In genomic region chr2:96234613-96235012, GRCm38 (mm10) we compare ENCODE assay signal across 14 mouse cellular contexts.
DNase-seq lines count a peak whose midpoint lies in the region; ATAC-seq and TF ChIP-seq lines count a peak whose summit lies in the region.
"Had no signal": no experiment of that assay in that cellular context is flagged by ENCODE, and none has a peak within 500 bp of the region (broad histone marks: within the 10 kb centered on the region; RNA-seq: fewer than 3 reads in every experiment).

No protein-coding gene starts in this region.

- H3K4me2 ChIP-seq in hindbrain, embryonic 11.5 days (replicated peaks; ENCODE audit: low read depth, low read length): no peak overlapping the region
- no peak overlapping the region for H3K4me2 ChIP-seq in liver, embryonic 11.5 days
- H3K4me2 ChIP-seq: liver, embryonic 15.5 days; neural tube, embryonic 13.5 days had no signal

- no peak overlapping the region for H3K4me3 ChIP-seq in hindbrain, embryonic 11.5 days (ENCODE audit: low read depth, low read length)
- H3K4me3 ChIP-seq in hindbrain, embryonic 10.5 days: no peak overlapping the region
- H3K4me3 ChIP-seq in liver, adult 2 months (ENCODE audit: insufficient read depth, low read depth, low read length): no peak overlapping the region
- no peak overlapping the region for H3K4me3 ChIP-seq in liver, embryonic 11.5 days (ENCODE audit: low read depth, low read length)
- H3K4me3 ChIP-seq in heart, embryonic 10.5 days: no peak overlapping the region
- H3K4me3 ChIP-seq: erythroblast, embryonic 14.5 days; liver, embryonic 15.5 days; neural tube, embryonic 13.5 days had no signal

- H3K36me3 ChIP-seq in hindbrain, embryonic 11.5 days (ENCODE audit: control insufficient read depth, insufficient read depth, low read length): no peaks in the 10 kb centered on the region
- no peaks in the 10 kb centered on the region for H3K36me3 ChIP-seq in hindbrain, embryonic 10.5 days
- H3K36me3 ChIP-seq in liver, adult 2 months (ENCODE audit: control insufficient read depth, insufficient read depth, low read length): no peaks in the 10 kb centered on the region
- no peaks in the 10 kb centered on the region for H3K36me3 ChIP-seq in liver, embryonic 11.5 days (ENCODE audit: control insufficient read depth, insufficient read depth, low read length)
- no peaks in the 10 kb centered on the region for H3K36me3 ChIP-seq in heart, embryonic 10.5 days
- H3K36me3 ChIP-seq: liver, embryonic 15.5 days; neural tube, embryonic 13.5 days had no signal

- no peak overlapping the region for H3K9ac ChIP-seq in hindbrain, embryonic 11.5 days (ENCODE audit: low read depth, low read length)
- no peak overlapping the region for H3K9ac ChIP-seq in liver, adult 2 months (ENCODE audit: low read depth, low read length)
- no peak overlapping the region for H3K9ac ChIP-seq in liver, embryonic 11.5 days (ENCODE audit: low read depth, low read length)
- H3K9ac ChIP-seq: liver, embryonic 15.5 days; neural tube, embryonic 13.5 days had no signal

- H3K79me2 ChIP-seq in liver, adult 2 months (ENCODE audit: control insufficient read depth, insufficient read depth, low read length): no peaks in the 10 kb centered on the region

- no peaks in the 10 kb centered on the region for H3K9me3 ChIP-seq in hindbrain, embryonic 11.5 days (ENCODE audit: control insufficient read depth, low read length)
- H3K9me3 ChIP-seq in hindbrain, embryonic 10.5 days: no peaks in the 10 kb centered on the region
- no peaks in the 10 kb centered on the region for H3K9me3 ChIP-seq in liver, embryonic 11.5 days (ENCODE audit: control insufficient read depth, low read length)
- H3K9me3 ChIP-seq in heart, embryonic 10.5 days: no peaks in the 10 kb centered on the region
- H3K9me3 ChIP-seq: liver, embryonic 15.5 days; neural tube, embryonic 13.5 days had no signal

- no peak overlapping the region for H3K27ac ChIP-seq in hindbrain, embryonic 11.5 days (ENCODE audit: low read depth, low read length)
- H3K27ac ChIP-seq in hindbrain, embryonic 10.5 days: no peak overlapping the region
- H3K27ac ChIP-seq in liver, adult 2 months (replicated peaks; ENCODE audit: insufficient read depth, low read depth, low read length): no peak overlapping the region
- no peak overlapping the region for H3K27ac ChIP-seq in liver, embryonic 11.5 days (ENCODE audit: low read depth, low read length)
- no peak overlapping the region for H3K27ac ChIP-seq in heart, embryonic 10.5 days
- H3K27ac ChIP-seq: liver, embryonic 15.5 days; neural tube, embryonic 13.5 days had no signal

- TF ChIP-seq CTCF in liver, adult 2 months (IDR thresholded peaks at IDR 0.05; ENCODE audit: low read depth, low read length): no peak

- no peak for TF ChIP-seq POLR2A in liver, adult 2 months (IDR thresholded peaks at IDR 0.05; ENCODE audit: extremely low read depth, insufficient read depth, low read length)

- peak; percentile 35 for DNase-seq in adrenal gland, postnatal 10 days
- DNase-seq in adrenal gland, adult 18-20 months (ENCODE audit: low spot score in 2 of 2): no peak
- DNase-seq in hindbrain, embryonic 11.5 days (ENCODE audit: low spot score): peak; percentile 34
- no peak for DNase-seq in hindbrain, embryonic 10.5 days (ENCODE audit: low spot score)
- DNase-seq in liver, adult 2 months (ENCODE audit: extremely low read depth, low read depth, low spot score): peak; percentile 13
- no peak for DNase-seq in liver, embryonic 11.5 days (ENCODE audit: low spot score)
- DNase-seq in retina, embryonic 14.5 days (ENCODE audit: low spot score): peak; percentile 60
- DNase-seq in heart, embryonic 10.5 days (ENCODE audit: low spot score): no peak
- DNase-seq: gastrocnemius, postnatal 10 days; heart, postnatal 14 days had no signal

- no peaks in the 10 kb centered on the region for H3K4me1 ChIP-seq in hindbrain, embryonic 11.5 days (replicated peaks; ENCODE audit: control insufficient read depth, insufficient read depth, low read length)
- H3K4me1 ChIP-seq in hindbrain, embryonic 10.5 days (replicated peaks): no peaks in the 10 kb centered on the region
- no peaks in the 10 kb centered on the region for H3K4me1 ChIP-seq in liver, adult 2 months (ENCODE audit: control insufficient read depth, insufficient read depth, low read length)
- no peaks in the 10 kb centered on the region for H3K4me1 ChIP-seq in liver, embryonic 11.5 days (replicated peaks; ENCODE audit: control insufficient read depth, insufficient read depth, low read length)
- H3K4me1 ChIP-seq in heart, embryonic 10.5 days: no peaks in the 10 kb centered on the region
- H3K4me1 ChIP-seq: liver, embryonic 15.5 days; neural tube, embryonic 13.5 days had no signal

- no peaks in the 10 kb centered on the region for H3K27me3 ChIP-seq in hindbrain, embryonic 11.5 days (ENCODE audit: control insufficient read depth, insufficient read depth, low read length)
- no peaks in the 10 kb centered on the region for H3K27me3 ChIP-seq in hindbrain, embryonic 10.5 days (ENCODE audit: insufficient read depth, poor library complexity, severe bottlenecking)
- H3K27me3 ChIP-seq in liver, adult 2 months (ENCODE audit: control insufficient read depth, insufficient read depth, low read length): no peaks in the 10 kb centered on the region
- no peaks in the 10 kb centered on the region for H3K27me3 ChIP-seq in liver, embryonic 11.5 days (replicated peaks; ENCODE audit: control insufficient read depth, insufficient read depth, low read length)
- H3K27me3 ChIP-seq in heart, embryonic 10.5 days (ENCODE audit: insufficient read depth, poor library complexity, severe bottlenecking): no peaks in the 10 kb centered on the region
- H3K27me3 ChIP-seq: liver, embryonic 15.5 days; neural tube, embryonic 13.5 days; Patski had no signal

- no peak for ATAC-seq in hindbrain, embryonic 11.5 days (ENCODE audit: low FRiP score)
- no peak for ATAC-seq in liver, embryonic 11.5 days (replicated peaks; ENCODE audit: low FRiP score)
- ATAC-seq: Patski had no signal

Comparison
In these comparisons a context has a peak if more than half of its experiments do, and no peak if none do; other contexts are left out.
1. DNase-seq: peak in adrenal gland, postnatal 10 days (single experiment), hindbrain, embryonic 11.5 days (single experiment), liver, adult 2 months (single experiment) and retina, embryonic 14.5 days (single experiment); none in adrenal gland, adult 18-20 months (0 of 2), hindbrain, embryonic 10.5 days (single experiment), liver, embryonic 11.5 days (single experiment) and heart, embryonic 10.5 days (single experiment).